Mouse (Mus musculus): ENCODE results near the gene Bst1. TPM values are rescaled to one million over a fixed set of nuclear protein-coding genes. Genes with fewer than 3 reads are reported as not detected.

Gene Bst1
- polyA plus RNA-seq, 1 experiment from 2014 or later: 0.37 TPM

- Histone ChIP-seq H3K4me3 (no peak overlapping the region), H3K27ac (replicated peaks) (no peak overlapping the region), H3K36me3 (no peaks in the 10 kb centered on the region), H3K9ac (no peak overlapping the region), H3K4me1 (no peaks in the 10 kb centered on the region), H3K27me3 (replicated peaks) (no peaks in the 10 kb centered on the region), H3K9me3 (no peaks in the 10 kb centered on the region), H3K4me2 (no peak overlapping the region)
- 73% methylated on average over 9 of the region's 9 CpGs for WGBS
- no peak for ATAC-seq (ENCODE audit: extremely low read depth, insufficient number of reproducible peaks, low FRiP score, low TSS enrichment)
Measured at GRCm38 (mm10) chr5:43787976-43788752, 30.5 kb upstream of the Bst1 start.

DNA sequence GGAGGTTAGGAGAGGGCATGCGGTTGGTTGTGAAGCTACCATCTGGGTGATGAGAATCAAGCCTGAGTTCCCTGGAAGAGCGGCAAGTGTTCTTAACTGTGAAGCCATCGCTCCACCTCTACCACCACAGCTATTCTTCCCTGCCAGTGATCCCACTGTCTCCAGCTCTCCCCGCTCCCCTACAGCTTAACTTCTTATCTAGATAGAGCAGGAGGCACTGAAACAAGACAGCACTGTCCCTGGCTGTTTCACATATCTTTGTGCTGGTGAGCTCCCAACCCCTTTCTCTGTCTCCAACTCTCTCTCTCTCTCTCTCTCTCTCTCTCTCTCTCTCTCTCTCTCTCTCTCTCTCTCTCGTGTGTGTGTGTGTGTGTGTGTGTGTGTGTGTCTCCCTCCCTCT lies 26.3 kb upstream of the Bst1 start:
- Histone ChIP-seq H3K9ac (no peak overlapping the region), H3K27me3 (replicated peaks) (no peaks in the 10 kb centered on the region), H3K9me3 (no peaks in the 10 kb centered on the region), H3K4me3 (no peak overlapping the region), H3K4me1 (no peaks in the 10 kb centered on the region), H3K27ac (replicated peaks) (no peak overlapping the region), H3K36me3 (no peaks in the 10 kb centered on the region), H3K4me2 (no peak overlapping the region)
- 45% methylated on average over 5 of the region's 5 CpGs for WGBS
- ATAC-seq (ENCODE audit: extremely low read depth, insufficient number of reproducible peaks, low FRiP score, low TSS enrichment): no peak

DNA sequence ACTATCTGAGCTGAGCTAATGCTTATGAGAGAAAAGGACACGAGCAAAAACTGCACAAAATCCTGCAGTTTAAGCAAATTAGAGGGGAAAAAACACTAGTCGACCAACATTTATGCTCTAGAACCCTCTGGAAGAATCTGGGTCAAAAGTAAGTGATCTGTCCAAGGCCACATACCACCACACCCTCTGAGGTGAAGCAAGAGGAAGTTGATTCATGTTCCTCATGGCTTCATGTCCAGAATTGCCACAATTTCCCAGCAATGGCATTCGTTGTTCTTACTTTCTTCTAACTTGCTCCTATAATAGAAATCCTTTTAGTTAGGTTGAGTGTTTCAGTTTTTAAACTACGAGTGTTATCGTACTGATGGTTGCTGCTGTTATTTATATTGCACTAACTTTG lies 19.2 kb upstream of the Bst1 start:
- no peak overlapping the region for H3K27ac ChIP-seq (replicated peaks)
- H3K9me3 ChIP-seq: no peaks in the 10 kb centered on the region
- no peaks in the 10 kb centered on the region for H3K36me3 ChIP-seq
- H3K9ac ChIP-seq: no peak overlapping the region
- 62% methylated on average over 5 of the region's 5 CpGs for WGBS
- H3K4me2 ChIP-seq: no peak overlapping the region
- no peaks in the 10 kb centered on the region for H3K27me3 ChIP-seq (replicated peaks)
- no peaks in the 10 kb centered on the region for H3K4me1 ChIP-seq
- no peak overlapping the region for H3K4me3 ChIP-seq
- no peak for ATAC-seq (ENCODE audit: extremely low read depth, insufficient number of reproducible peaks, low FRiP score, low TSS enrichment)

GRCm38 (mm10) chr5:43800700-43801099 lies 18.0 kb upstream of the Bst1 start:
- Histone ChIP-seq H3K9me3 (no peaks in the 10 kb centered on the region), H3K4me2 (no peak overlapping the region), H3K27me3 (replicated peaks) (no peaks in the 10 kb centered on the region), H3K4me3 (no peak overlapping the region), H3K36me3 (no peaks in the 10 kb centered on the region), H3K27ac (replicated peaks) (no peak overlapping the region), H3K9ac (no peak overlapping the region), H3K4me1 (no peaks in the 10 kb centered on the region)
- ATAC-seq (ENCODE audit: extremely low read depth, insufficient number of reproducible peaks, low FRiP score, low TSS enrichment): no peak
- WGBS: 42% methylated on average over 1 of the region's 1 CpGs

- Histone ChIP-seq H3K36me3 (no peaks in the 10 kb centered on the region), H3K4me2 (no peak overlapping the region), H3K27me3 (replicated peaks) (no peaks in the 10 kb centered on the region), H3K4me3 (no peak overlapping the region), H3K9ac (no peak overlapping the region), H3K27ac (replicated peaks) (no peak overlapping the region), H3K9me3 (no peaks in the 10 kb centered on the region), H3K4me1 (no peaks in the 10 kb centered on the region)
- ATAC-seq (ENCODE audit: extremely low read depth, insufficient number of reproducible peaks, low FRiP score, low TSS enrichment): no peak
Measured at GRCm38 (mm10) chr5:43801253-43801652, 17.4 kb upstream of the Bst1 start.

GRCm38 (mm10) chr5:43801798-43802197 lies 16.9 kb upstream of the Bst1 start:
- no peak overlapping the region for H3K4me3 ChIP-seq
- no peak overlapping the region for H3K4me2 ChIP-seq
- no peaks in the 10 kb centered on the region for H3K9me3 ChIP-seq
- no peak overlapping the region for H3K27ac ChIP-seq (replicated peaks)
- no peaks in the 10 kb centered on the region for H3K27me3 ChIP-seq (replicated peaks)
- H3K4me1 ChIP-seq: no peaks in the 10 kb centered on the region
- no peak overlapping the region for H3K9ac ChIP-seq
- H3K36me3 ChIP-seq: no peaks in the 10 kb centered on the region
- WGBS: 79% methylated on average over 4 of the region's 4 CpGs
- no peak for ATAC-seq (ENCODE audit: extremely low read depth, insufficient number of reproducible peaks, low FRiP score, low TSS enrichment)

GRCm38 (mm10) chr5:43805401-43805800 lies 13.3 kb upstream of the Bst1 start:
- no peak overlapping the region for H3K4me3 ChIP-seq
- H3K4me2 ChIP-seq: no peak overlapping the region
- H3K9me3 ChIP-seq: no peaks in the 10 kb centered on the region
- H3K36me3 ChIP-seq: no peaks in the 10 kb centered on the region
- H3K9ac ChIP-seq: no peak overlapping the region
- 64% methylated on average over 2 of the region's 2 CpGs for WGBS
- no peaks in the 10 kb centered on the region for H3K27me3 ChIP-seq (replicated peaks)
- no peak for ATAC-seq (ENCODE audit: extremely low read depth, insufficient number of reproducible peaks, low FRiP score, low TSS enrichment)
- H3K4me1 ChIP-seq: 0 out of 2 replicates have a peak, but pooled peaks cover 3% of the 10 kb centered on the region
- H3K27ac ChIP-seq (replicated peaks): no peak overlapping the region

DNA sequence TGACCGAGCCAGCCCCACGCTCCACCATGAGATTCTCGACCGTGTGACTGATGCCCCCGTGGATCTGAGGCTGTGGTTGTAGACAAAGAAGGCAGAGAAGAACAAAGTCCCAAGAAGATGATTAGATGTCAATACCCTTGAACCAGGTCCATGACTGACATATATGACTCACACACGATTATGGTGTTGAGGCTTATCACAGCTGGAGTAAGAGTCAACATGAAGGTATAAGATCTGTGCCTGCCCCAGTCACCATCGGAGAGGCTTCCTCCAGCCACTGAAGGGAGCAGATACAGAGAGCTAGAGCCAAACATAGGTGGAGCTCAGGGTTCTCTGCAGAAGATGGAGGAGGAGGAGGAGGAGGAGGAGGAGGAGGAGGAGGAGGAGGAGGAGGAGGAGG lies 12.3 kb upstream of the Bst1 start:
- 0 out of 2 replicates have a peak, but pooled peaks cover 3% of the 10 kb centered on the region for H3K4me1 ChIP-seq
- H3K27me3 ChIP-seq (replicated peaks): no peaks in the 10 kb centered on the region
- ATAC-seq (ENCODE audit: extremely low read depth, insufficient number of reproducible peaks, low FRiP score, low TSS enrichment): no peak
- no peak overlapping the region for H3K4me3 ChIP-seq
- H3K4me2 ChIP-seq: no peak overlapping the region
- H3K9ac ChIP-seq: no peak overlapping the region
- no peaks in the 10 kb centered on the region for H3K36me3 ChIP-seq
- no peak overlapping the region for H3K27ac ChIP-seq (replicated peaks)
- no peaks in the 10 kb centered on the region for H3K9me3 ChIP-seq
- 83% methylated on average over 7 of the region's 7 CpGs for WGBS

DNA sequence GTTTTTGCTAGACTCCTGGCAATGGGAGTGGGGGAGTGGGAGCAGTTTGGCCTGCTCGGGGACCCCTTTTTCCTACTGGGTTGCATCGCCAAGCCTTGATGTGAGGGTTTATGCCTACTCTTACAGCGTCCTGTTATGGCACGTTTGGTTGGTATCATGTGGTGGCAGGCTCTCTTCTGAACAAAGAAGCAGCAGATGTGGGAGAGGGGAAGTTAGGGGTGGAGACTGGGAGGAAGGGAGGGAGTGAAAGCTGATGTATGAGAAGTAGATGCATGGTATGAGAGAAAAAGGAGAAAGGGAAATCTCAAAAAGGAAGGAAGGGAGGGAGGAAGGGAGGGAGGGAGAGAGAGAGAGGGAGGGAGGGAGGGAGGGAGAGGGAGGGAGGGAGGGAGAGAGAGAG lies 11.8 kb upstream of the Bst1 start:
- Histone ChIP-seq H3K36me3 (no peaks in the 10 kb centered on the region), H3K4me3 (no peak overlapping the region), H3K4me2 (no peak overlapping the region), H3K9me3 (no peaks in the 10 kb centered on the region), H3K9ac (no peak overlapping the region), H3K4me1 (0 out of 2 replicates have a peak, but pooled peaks cover 3% of the 10 kb centered on the region), H3K27ac (replicated peaks) (no peak overlapping the region), H3K27me3 (replicated peaks) (no peaks in the 10 kb centered on the region)
- WGBS: 74% methylated on average over 4 of the region's 4 CpGs
- ATAC-seq (ENCODE audit: extremely low read depth, insufficient number of reproducible peaks, low FRiP score, low TSS enrichment): no peak

DNA sequence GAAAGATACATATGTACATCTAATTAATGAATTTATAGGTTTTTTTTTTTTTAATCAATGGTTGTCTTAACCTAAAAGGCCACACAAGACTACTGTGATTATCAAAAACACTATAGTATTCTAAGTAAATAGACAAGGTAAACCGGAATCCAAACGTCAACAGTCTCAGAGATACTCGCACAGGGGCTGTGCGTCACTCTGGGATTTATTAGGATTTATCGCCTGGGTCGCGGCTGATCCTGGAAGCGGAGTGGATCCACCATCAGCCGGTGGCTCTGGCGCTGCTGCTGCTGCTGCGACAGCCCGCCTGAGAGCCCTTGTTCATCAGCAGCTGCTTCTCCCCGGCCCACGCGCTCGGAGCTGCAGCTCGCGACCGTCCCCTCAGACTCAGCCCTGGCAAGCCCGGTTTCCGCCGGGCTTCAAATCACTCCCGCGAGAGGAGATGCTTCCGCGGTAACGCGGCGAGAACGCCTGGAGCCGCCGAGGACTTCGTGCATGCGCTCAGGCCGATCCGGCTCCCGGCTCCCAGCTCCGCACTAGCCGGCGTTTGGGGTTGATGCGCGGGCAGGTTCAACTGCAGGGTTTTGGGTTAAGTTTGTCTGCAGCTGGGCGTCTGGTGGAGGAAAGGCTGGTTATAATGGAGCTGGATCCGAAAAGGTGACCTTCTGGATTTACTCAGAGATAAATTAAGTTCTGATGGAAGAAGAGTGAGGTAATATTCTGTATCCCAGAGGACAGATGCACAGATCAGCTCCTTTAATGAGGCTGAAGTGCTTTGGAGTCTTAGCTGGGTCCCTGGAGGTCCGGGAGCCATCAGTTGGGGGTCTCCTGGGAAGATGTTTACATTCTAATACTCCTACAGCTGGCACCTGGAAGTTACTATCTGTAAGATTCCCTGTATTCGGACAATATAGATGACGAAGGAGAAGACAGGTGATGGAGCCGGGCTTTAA lies 10.7 kb upstream of the Bst1 start:
- 0 out of 2 replicates have a peak, but pooled peaks cover 3% of the 10 kb centered on the region for H3K4me1 ChIP-seq
- H3K4me3 ChIP-seq: peak overlapping the region; percentile 61
- H3K27me3 ChIP-seq (replicated peaks): no peaks in the 10 kb centered on the region
- ATAC-seq (ENCODE audit: extremely low read depth, insufficient number of reproducible peaks, low FRiP score, low TSS enrichment): peak; percentile 74
- H3K36me3 ChIP-seq: no peaks in the 10 kb centered on the region
- H3K9ac ChIP-seq: peak overlapping the region; percentile 85
- peak overlapping the region; percentile 68 for H3K27ac ChIP-seq (replicated peaks)
- no peaks in the 10 kb centered on the region for H3K9me3 ChIP-seq
- H3K4me2 ChIP-seq: peak overlapping the region; percentile 77
- 5% methylated on average over 48 of the region's 48 CpGs for WGBS

GRCm38 (mm10) chr5:43810427-43811062 lies 8.1 kb upstream of the Bst1 start:
- WGBS: 67% methylated on average over 1 of the region's 1 CpGs

More at GRCm38 (mm10) chr5:43810427-43811062, 8.1 kb upstream of the Bst1 start:
- Histone ChIP-seq H3K4me3 (no peak overlapping the region), H3K9ac (no peak overlapping the region), H3K4me1 (0 out of 2 replicates have a peak, but pooled peaks cover 3% of the 10 kb centered on the region), H3K36me3 (no peaks in the 10 kb centered on the region), H3K27ac (replicated peaks) (no peak overlapping the region), H3K4me2 (no peak overlapping the region), H3K27me3 (replicated peaks) (no peaks in the 10 kb centered on the region), H3K9me3 (no peaks in the 10 kb centered on the region)
- ATAC-seq (ENCODE audit: extremely low read depth, insufficient number of reproducible peaks, low FRiP score, low TSS enrichment): no peak
